Mouse (Mus musculus): Measurements from ENCODE around the gene Cst6. TPM values are rescaled to one million over a fixed set of nuclear protein-coding genes. Genes with fewer than 3 reads are reported as not detected.

Gene Cst6
- polyA plus RNA-seq, 1 experiment from 2014 or later: not detected

GRCm38 (mm10) chr19:5374748-5375147 lies 25.4 kb upstream of the Cst6 start:
- Histone ChIP-seq H3K36me3 (peaks cover 62% of the 10 kb centered on the region), H3K27ac (ENCODE audit: poor library complexity, severe bottlenecking) (no peak overlapping the region), H3K4me1 (replicated peaks) (no peaks in the 10 kb centered on the region), H3K9ac (no peak overlapping the region), H3K4me2 (no peak overlapping the region), H3K4me3 (no peak overlapping the region), H3K27me3 (replicated peaks) (no peaks in the 10 kb centered on the region), H3K9me3 (replicated peaks) (no peaks in the 10 kb centered on the region)
- WGBS: 66% methylated on average over 4 of the region's 4 CpGs
- ATAC-seq (ENCODE audit: insufficient number of reproducible peaks, low FRiP score): no peak

GRCm38 (mm10) chr19:5374177-5374576 lies 24.8 kb upstream of the Cst6 start:
- Histone ChIP-seq H3K27ac (ENCODE audit: poor library complexity, severe bottlenecking) (no peak overlapping the region), H3K9me3 (replicated peaks) (no peaks in the 10 kb centered on the region), H3K4me3 (no peak overlapping the region), H3K4me1 (replicated peaks) (no peaks in the 10 kb centered on the region), H3K4me2 (no peak overlapping the region), H3K9ac (no peak overlapping the region), H3K36me3 (peaks cover 62% of the 10 kb centered on the region), H3K27me3 (replicated peaks) (no peaks in the 10 kb centered on the region)
- no peak for ATAC-seq (ENCODE audit: insufficient number of reproducible peaks, low FRiP score)
- 54% methylated on average over 4 of the region's 4 CpGs for WGBS

DNA sequence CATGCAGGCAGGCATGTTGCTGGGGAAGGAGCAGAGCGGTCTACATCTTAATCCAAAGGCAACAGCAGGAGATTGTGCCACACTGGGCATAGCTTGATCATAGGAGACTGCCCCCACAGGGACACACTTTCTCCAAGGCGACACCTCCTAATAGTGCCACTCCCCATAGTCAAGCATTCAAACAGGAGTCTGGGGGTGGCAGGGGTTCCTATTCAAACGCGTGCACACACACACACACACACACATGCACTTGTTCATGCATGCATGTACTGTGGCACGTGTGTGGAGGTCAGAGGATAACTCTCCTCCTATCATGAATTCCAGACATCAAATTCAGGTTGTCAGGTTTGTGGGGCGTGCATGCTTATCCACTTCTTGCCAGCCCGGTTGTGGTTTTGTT lies 23.4 kb upstream of the Cst6 start:
- no peak overlapping the region for H3K27ac ChIP-seq (ENCODE audit: poor library complexity, severe bottlenecking)
- no peak overlapping the region for H3K4me2 ChIP-seq
- H3K27me3 ChIP-seq (replicated peaks): no peaks in the 10 kb centered on the region
- H3K36me3 ChIP-seq: peaks cover 60% of the 10 kb centered on the region
- H3K9me3 ChIP-seq (replicated peaks): no peaks in the 10 kb centered on the region
- WGBS: 89% methylated on average over 7 of the region's 7 CpGs
- no peak overlapping the region for H3K9ac ChIP-seq
- no peak for ATAC-seq (ENCODE audit: insufficient number of reproducible peaks, low FRiP score)
- no peak overlapping the region for H3K4me3 ChIP-seq
- peaks cover 9% of the 10 kb centered on the region for H3K4me1 ChIP-seq (replicated peaks)

DNA sequence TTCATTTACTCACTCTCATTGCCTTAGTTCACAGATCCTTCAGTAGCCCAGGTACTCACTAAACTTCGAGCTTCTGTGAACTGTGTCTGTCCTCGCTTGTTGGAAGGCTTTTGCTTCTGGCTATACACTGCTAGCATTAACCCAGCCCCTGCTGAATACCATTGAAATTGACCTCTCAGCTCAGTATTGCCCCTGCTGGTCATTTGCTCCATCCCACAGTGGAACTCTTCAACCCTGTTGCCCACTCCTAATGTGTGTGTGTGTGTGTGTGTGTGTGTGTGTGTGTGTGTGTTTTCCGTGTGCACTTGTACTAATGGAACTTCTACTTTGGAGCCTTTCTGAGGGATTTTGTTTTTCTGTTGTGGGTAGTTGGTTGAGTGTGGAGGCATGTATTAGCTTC lies 21.6 kb upstream of the Cst6 start:
- Histone ChIP-seq H3K9ac (no peak overlapping the region), H3K27ac (ENCODE audit: poor library complexity, severe bottlenecking) (no peak overlapping the region), H3K27me3 (replicated peaks) (no peaks in the 10 kb centered on the region), H3K4me2 (no peak overlapping the region), H3K36me3 (peaks cover 51% of the 10 kb centered on the region), H3K4me3 (no peak overlapping the region), H3K4me1 (replicated peaks) (peaks cover 13% of the 10 kb centered on the region), H3K9me3 (replicated peaks) (no peaks in the 10 kb centered on the region)
- WGBS: 85% methylated on average over 3 of the region's 3 CpGs
- no peak for ATAC-seq (ENCODE audit: insufficient number of reproducible peaks, low FRiP score)

DNA sequence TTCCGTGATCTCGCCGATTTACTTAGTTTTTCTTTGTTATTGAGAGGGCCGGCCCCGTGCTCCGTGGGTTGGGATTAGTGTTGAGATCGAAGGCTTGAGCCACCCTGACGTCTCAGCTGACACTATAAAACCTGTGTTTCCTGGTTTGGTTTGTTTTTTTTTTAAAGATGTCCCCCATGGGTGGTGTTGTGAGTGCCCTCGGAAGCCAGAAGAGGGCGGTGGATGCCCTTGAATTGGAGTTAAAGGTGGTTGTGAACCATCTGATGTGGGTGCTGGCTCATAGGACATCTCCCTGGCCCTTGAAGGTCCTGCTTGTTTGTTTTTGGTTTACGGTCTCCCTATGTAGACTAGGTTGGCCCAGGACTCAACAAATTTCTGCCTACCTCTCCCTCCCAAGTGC lies 18.1 kb upstream of the Cst6 start:
- Histone ChIP-seq H3K9me3 (replicated peaks) (no peaks in the 10 kb centered on the region), H3K27ac (ENCODE audit: poor library complexity, severe bottlenecking) (peak overlapping the region; percentile 98), H3K36me3 (peaks cover 63% of the 10 kb centered on the region), H3K27me3 (replicated peaks) (no peaks in the 10 kb centered on the region), H3K4me1 (replicated peaks) (peaks cover 19% of the 10 kb centered on the region), H3K4me3 (peak overlapping the region; percentile 99), H3K9ac (peak overlapping the region; percentile 87), H3K4me2 (peak overlapping the region; percentile 97)
- 9% methylated on average over 11 of the region's 11 CpGs for WGBS
- ATAC-seq (ENCODE audit: insufficient number of reproducible peaks, low FRiP score): no peak

GRCm38 (mm10) chr19:5367053-5367359 lies 17.6 kb upstream of the Cst6 start, which contains the start of gene Banf1:
Gene Banf1 (minus strand): TSS chr19:5367168.
- peak within 1 kb of the TSS; percentile 99 for H3K4me3 ChIP-seq
- peaks cover 59% of the 10 kb centered on the region for H3K36me3 ChIP-seq
- H3K27me3 ChIP-seq (replicated peaks): no peaks in the 10 kb centered on the region
- ATAC-seq (ENCODE audit: insufficient number of reproducible peaks, low FRiP score): peak; percentile 7; the same call in 1 of the 2 replicates
- no peaks in the 10 kb centered on the region for H3K9me3 ChIP-seq (replicated peaks)
- H3K9ac ChIP-seq: peak within 1 kb of the TSS; percentile 87
- H3K4me2 ChIP-seq: peak within 1 kb of the TSS; percentile 97
- H3K4me1 ChIP-seq (replicated peaks): peaks cover 19% of the 10 kb centered on the region
- H3K27ac ChIP-seq (ENCODE audit: poor library complexity, severe bottlenecking): peak within 1 kb of the TSS; percentile 98
- under 1% methylated on average over 33 of the region's 33 CpGs for WGBS

- H3K36me3 ChIP-seq: peaks cover 53% of the 10 kb centered on the region
- peak within 1 kb of the TSS; percentile 87 for H3K9ac ChIP-seq
- H3K4me3 ChIP-seq: peak within 1 kb of the TSS; percentile 99
- ATAC-seq (ENCODE audit: insufficient number of reproducible peaks, low FRiP score): peak; percentile 94
- no peaks in the 10 kb centered on the region for H3K9me3 ChIP-seq (replicated peaks)
- peak within 1 kb of the TSS; percentile 98 for H3K27ac ChIP-seq (ENCODE audit: poor library complexity, severe bottlenecking)
- peaks cover 23% of the 10 kb centered on the region for H3K4me1 ChIP-seq (replicated peaks)
- WGBS: under 1% methylated on average over 88 of the region's 92 CpGs
- H3K27me3 ChIP-seq (replicated peaks): no peaks in the 10 kb centered on the region
- H3K4me2 ChIP-seq: peak within 1 kb of the TSS; percentile 97
Measured at GRCm38 (mm10) chr19:5366175-5367052, 17.0 kb upstream of the Cst6 start, which contains the start of gene Eif1ad. Gene Eif1ad (plus strand): TSS chr19:5366741.

- 16% methylated on average over 11 of the region's 11 CpGs for WGBS
- H3K4me3 ChIP-seq: peak overlapping the region; percentile 99
- peak overlapping the region; percentile 98 for H3K27ac ChIP-seq (ENCODE audit: poor library complexity, severe bottlenecking)
- H3K27me3 ChIP-seq (replicated peaks): no peaks in the 10 kb centered on the region
- H3K4me1 ChIP-seq (replicated peaks): peaks cover 23% of the 10 kb centered on the region
- H3K9me3 ChIP-seq (replicated peaks): no peaks in the 10 kb centered on the region
- peak overlapping the region; percentile 97 for H3K4me2 ChIP-seq
- H3K9ac ChIP-seq: peak overlapping the region; percentile 87
- peaks cover 49% of the 10 kb centered on the region for H3K36me3 ChIP-seq
- no peak for ATAC-seq (ENCODE audit: insufficient number of reproducible peaks, low FRiP score)
Measured at GRCm38 (mm10) chr19:5365751-5366150, 16.4 kb upstream of the Cst6 start.

DNA sequence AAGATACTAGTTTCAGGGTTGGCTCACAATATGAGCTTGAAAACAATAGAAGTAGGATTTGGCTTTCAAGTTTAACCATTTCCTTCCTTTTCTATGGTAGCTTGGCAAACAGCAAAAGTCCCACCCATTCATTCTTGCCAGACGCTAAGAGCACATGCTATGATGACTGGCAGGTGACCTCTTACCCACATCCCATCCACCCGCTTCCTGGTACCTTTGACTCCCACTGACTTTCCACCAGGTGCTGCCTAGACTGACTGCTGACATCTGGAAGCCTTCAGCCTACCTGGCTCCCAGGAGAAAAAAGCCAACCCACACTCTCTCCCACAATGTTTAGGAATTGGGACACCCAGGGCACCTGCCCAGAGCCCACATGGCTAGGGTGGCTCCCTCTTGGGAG lies 14.8 kb upstream of the Cst6 start:
- H3K4me3 ChIP-seq: no peak overlapping the region
- H3K27ac ChIP-seq (ENCODE audit: poor library complexity, severe bottlenecking): no peak overlapping the region
- H3K9me3 ChIP-seq (replicated peaks): no peaks in the 10 kb centered on the region
- WGBS: 91% methylated on average over 2 of the region's 2 CpGs
- no peaks in the 10 kb centered on the region for H3K27me3 ChIP-seq (replicated peaks)
- peaks cover 33% of the 10 kb centered on the region for H3K36me3 ChIP-seq
- H3K4me2 ChIP-seq: no peak overlapping the region
- peaks cover 23% of the 10 kb centered on the region for H3K4me1 ChIP-seq (replicated peaks)
- H3K9ac ChIP-seq: no peak overlapping the region
- ATAC-seq (ENCODE audit: insufficient number of reproducible peaks, low FRiP score): no peak

DNA sequence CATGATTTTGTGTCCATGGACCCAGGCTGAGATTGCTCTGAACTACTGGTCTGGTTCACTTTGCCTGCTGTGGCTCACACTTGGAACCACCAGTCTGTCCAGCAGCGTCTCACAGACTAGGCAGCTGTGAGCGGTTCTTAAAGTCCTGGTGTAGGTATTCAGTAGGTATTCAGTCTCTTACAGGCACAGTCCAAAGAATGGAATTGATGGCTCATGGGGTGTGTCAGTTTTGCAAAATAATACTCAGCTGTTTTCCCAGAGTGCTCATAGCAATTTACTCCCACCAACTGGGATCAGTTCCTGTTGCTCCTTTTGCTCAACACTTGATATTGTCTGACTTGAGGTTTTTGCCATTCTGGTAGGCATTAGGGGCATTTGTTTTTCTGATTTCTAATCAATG lies 12.8 kb upstream of the Cst6 start:
- Histone ChIP-seq H3K36me3 (peaks cover 21% of the 10 kb centered on the region), H3K27ac (ENCODE audit: poor library complexity, severe bottlenecking) (no peak overlapping the region), H3K9ac (no peak overlapping the region), H3K4me1 (replicated peaks) (peaks cover 11% of the 10 kb centered on the region), H3K4me2 (no peak overlapping the region), H3K4me3 (no peak overlapping the region), H3K9me3 (replicated peaks) (no peaks in the 10 kb centered on the region), H3K27me3 (replicated peaks) (no peaks in the 10 kb centered on the region)
- ATAC-seq (ENCODE audit: insufficient number of reproducible peaks, low FRiP score): no peak
- 79% methylated on average over 2 of the region's 2 CpGs for WGBS

- Histone ChIP-seq H3K4me2 (no peak overlapping the region), H3K9ac (no peak overlapping the region), H3K4me3 (no peak overlapping the region), H3K27ac (ENCODE audit: poor library complexity, severe bottlenecking) (no peak overlapping the region), H3K9me3 (replicated peaks) (no peaks in the 10 kb centered on the region), H3K36me3 (no peaks in the 10 kb centered on the region), H3K27me3 (replicated peaks) (no peaks in the 10 kb centered on the region), H3K4me1 (replicated peaks) (no peaks in the 10 kb centered on the region)
- ATAC-seq (ENCODE audit: insufficient number of reproducible peaks, low FRiP score): no peak
- WGBS: no CpG with 5 or more reads among the region's 1 CpGs
Measured at GRCm38 (mm10) chr19:5356080-5356479, 6.7 kb upstream of the Cst6 start.

All from heart, embryonic 12.5 days (tissue).